Mouse (Mus musculus) embryonic fibroblast, embryonic 13.5 days (primary cell): ENCODE measurements around the gene Tmprss5.

ENCODE experiments used
- CTCF ChIP-seq: IDR thresholded peaks from 2 replicates; pipeline ENCODE4 v1.5.1; 2011; ENCODE audit warnings: mild to moderate bottlenecking, control low read depth, low read length, moderate library complexity, borderline replicate concordance; ENCODE audit not compliant: insufficient read depth
- POLR2A ChIP-seq: IDR thresholded peaks from 2 replicates; pipeline ENCODE4 v1.6.1; 2011; ENCODE audit warnings: low read depth, mild to moderate bottlenecking, control low read depth, low read length, moderate library complexity

- no peak for TF ChIP-seq POLR2A
- no peak for TF ChIP-seq CTCF
Observed at GRCm38 (mm10) chr9:49034764-49035163, 46.3 kb upstream of the Tmprss5 start.
